Mouse (Mus musculus): Measurements from ENCODE around the gene Plcd1. TPM values are rescaled to one million over a fixed set of nuclear protein-coding genes. Genes with fewer than 3 reads are reported as not detected.

Gene Plcd1
- polyA plus RNA-seq (2014; fragmentation: Illumina TruSeq; extraction: RNeasy Lipid Tissue Mini Kit (QIAGEN cat#74804); ENCODE audit: low read depth, low replicate concordance): 18.7 TPM

DNA sequence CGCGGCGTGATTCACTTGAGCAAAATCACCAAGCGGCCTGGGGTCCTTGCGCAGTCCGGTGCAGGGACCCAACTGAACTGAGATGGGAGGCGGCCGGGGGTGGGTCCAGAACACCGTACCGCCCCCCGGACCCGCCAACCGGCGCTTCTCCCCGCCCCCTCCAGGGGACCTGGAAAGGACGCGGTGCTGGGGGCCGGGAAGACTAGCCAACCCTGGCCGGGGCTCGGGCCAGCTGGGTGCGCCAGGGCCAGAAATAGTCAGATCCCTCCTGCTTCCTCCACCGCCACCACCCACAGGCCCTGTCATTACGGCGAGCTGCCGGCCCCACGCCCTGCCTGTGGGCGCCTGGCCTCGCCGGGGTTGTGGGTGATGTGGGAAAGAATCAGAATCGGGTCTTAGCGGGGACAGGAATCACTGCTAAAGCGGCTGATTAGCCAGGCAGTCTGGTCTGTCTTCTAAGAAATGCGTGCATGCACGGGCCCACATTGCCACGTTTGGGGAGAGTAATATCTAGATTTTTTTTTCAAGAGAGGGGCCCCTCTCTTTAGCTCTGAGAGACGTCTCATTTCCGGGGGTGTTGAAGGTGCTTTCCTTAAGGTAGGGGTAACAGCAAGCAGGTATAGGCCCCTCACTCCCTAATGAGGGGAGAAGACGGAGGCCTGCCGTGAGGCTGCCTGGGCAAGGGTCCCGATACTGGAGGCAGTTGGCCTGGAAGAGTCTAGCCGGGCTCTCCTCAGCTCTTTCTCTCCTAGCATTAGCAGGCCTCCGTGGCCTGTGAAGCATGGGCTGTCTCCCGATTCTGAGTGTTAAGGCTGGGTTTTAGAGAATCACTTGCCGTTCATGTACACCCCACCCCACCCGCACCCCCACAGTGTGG is at the start of gene Plcd1:
TSS of gene Plcd1 (minus strand) at position 84 of the 877 bp plus-strand sequence.

DNA sequence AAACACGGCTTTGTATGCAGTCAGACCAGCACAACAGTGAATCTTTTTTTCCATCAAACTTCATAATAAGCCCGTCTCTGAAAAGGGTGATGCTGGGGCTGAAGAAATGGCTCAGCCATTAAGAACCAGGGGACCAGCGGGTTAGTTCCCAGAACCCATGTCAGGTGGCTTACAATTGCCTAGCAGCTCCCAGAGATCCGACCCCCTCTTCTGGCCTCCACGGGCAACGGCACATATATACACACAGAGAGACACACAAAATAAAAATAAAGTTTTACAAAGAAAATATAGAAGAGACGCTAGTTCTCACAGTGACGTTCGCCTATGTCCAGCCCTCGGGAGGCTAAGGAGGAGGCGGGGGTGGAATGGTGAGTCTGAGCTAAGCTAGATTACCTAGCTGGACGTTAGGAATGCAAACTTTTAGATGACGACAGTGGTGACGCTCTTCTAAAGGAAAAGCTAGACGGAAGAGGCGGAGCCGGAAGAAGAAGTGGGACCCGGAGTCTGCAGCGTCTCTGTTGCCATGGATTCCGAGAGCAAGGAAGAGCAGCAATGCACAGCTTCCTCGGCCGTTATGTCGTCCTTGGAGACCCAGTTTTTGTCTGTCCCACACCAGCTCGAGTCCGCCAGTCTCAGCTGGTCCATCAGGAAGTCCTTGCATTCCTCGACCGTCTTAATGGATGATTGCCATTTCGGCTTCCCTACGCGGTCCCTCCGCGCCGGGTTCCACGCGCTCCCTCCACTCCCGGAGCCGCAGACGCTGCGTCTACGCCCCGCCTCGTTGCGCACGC is 8.9 kb upstream of the Plcd1 start, which contains the start of gene Dlec1:
TSS of gene Dlec1 (plus strand) at position 487 of the 791 bp plus-strand sequence.

DNA sequence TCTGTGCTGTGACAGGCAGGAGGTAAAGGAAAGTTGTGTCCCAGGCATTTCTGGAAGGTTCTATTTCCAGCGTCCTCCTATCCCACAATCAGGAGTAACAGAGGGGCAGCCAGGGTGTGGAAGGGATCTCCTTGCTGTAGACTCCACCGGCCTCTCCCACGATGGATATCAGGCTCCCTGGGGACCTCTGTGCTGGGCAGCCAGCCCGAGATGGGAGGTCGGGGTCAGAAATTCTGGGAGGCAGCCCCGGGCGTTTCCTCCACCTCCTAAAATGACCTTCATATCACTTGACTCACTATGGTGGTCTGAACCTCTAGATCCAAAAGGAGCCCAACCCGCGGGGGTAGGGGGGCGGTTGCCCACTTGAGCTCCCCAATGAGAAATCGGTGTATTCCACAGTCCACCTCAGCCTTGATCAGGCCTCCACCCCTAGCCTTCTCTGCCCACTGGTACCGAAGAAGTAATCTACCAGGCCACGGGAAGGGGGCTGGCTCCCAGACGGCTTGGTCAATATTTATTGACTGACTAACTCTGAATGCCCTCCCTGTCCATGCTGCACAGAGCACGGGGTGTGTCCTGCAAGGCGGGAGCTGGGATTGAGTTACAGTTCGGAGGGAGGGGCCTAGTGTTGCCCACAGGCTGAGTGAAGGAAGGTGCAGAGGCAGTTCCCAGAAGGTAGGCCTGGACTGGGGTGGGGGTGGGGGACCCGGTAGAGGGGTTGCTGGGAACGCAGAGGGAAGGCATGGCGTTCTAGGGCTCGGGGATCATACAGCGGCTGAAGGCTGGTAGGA is 41.0 kb downstream of the Plcd1 start, which contains the start of gene Vill:
TSS of gene Vill (plus strand) at position 625 of the 791 bp plus-strand sequence.

Other genes with a start within 250 kb of the Plcd1 start
- 32.3 TPM for gene Ctdspl, start 167.0 kb downstream of the Plcd1 start, polyA plus RNA-seq (2014; fragmentation: Illumina TruSeq; extraction: RNeasy Lipid Tissue Mini Kit (QIAGEN cat#74804); ENCODE audit: low read depth, low replicate concordance)
- 6.5 TPM for gene Vill, start 40.7 kb downstream of the Plcd1 start, polyA plus RNA-seq (2014; fragmentation: Illumina TruSeq; extraction: RNeasy Lipid Tissue Mini Kit (QIAGEN cat#74804); ENCODE audit: low read depth, low replicate concordance)
- 12.8 TPM for gene Dlec1, start 9.0 kb upstream of the Plcd1 start, polyA plus RNA-seq (2014; fragmentation: Illumina TruSeq; extraction: RNeasy Lipid Tissue Mini Kit (QIAGEN cat#74804); ENCODE audit: low read depth, low replicate concordance)
- gene Acaa1b, start 63.6 kb upstream of the Plcd1 start, polyA plus RNA-seq (2014; fragmentation: Illumina TruSeq; extraction: RNeasy Lipid Tissue Mini Kit (QIAGEN cat#74804); ENCODE audit: low read depth, low replicate concordance): 20.9 TPM
- gene Gm47289, start 65.7 kb upstream of the Plcd1 start, polyA plus RNA-seq (2014; fragmentation: Illumina TruSeq; extraction: RNeasy Lipid Tissue Mini Kit (QIAGEN cat#74804); ENCODE audit: low read depth, low replicate concordance): not detected
- gene Slc22a13, start 115.6 kb upstream of the Plcd1 start, polyA plus RNA-seq (2014; fragmentation: Illumina TruSeq; extraction: RNeasy Lipid Tissue Mini Kit (QIAGEN cat#74804); ENCODE audit: low read depth, low replicate concordance): not detected
- gene Oxsr1, start 228.9 kb upstream of the Plcd1 start, polyA plus RNA-seq (2014; fragmentation: Illumina TruSeq; extraction: RNeasy Lipid Tissue Mini Kit (QIAGEN cat#74804); ENCODE audit: low read depth, low replicate concordance): 26.0 TPM
- gene Acaa1a, start 246.2 kb upstream of the Plcd1 start, polyA plus RNA-seq (2014; fragmentation: Illumina TruSeq; extraction: RNeasy Lipid Tissue Mini Kit (QIAGEN cat#74804); ENCODE audit: low read depth, low replicate concordance): 118 TPM
- 47.6 TPM for gene Myd88, start 247.9 kb upstream of the Plcd1 start, polyA plus RNA-seq (2014; fragmentation: Illumina TruSeq; extraction: RNeasy Lipid Tissue Mini Kit (QIAGEN cat#74804); ENCODE audit: low read depth, low replicate concordance)